Mouse (Mus musculus): Measurements from ENCODE around the gene Ppp2r2c. TPM values are rescaled to one million over a fixed set of nuclear protein-coding genes. Genes with fewer than 3 reads are reported as not detected.
"Not testable (repeated sequence)": the region's sequence is repeated elsewhere in the genome, so short reads cannot be mapped to it uniquely, and the experiment has no call there.

The Ppp2r2c gene
- polyA plus RNA-seq, 1 experiment from 2014 or later = 3.2 TPM

DNA sequence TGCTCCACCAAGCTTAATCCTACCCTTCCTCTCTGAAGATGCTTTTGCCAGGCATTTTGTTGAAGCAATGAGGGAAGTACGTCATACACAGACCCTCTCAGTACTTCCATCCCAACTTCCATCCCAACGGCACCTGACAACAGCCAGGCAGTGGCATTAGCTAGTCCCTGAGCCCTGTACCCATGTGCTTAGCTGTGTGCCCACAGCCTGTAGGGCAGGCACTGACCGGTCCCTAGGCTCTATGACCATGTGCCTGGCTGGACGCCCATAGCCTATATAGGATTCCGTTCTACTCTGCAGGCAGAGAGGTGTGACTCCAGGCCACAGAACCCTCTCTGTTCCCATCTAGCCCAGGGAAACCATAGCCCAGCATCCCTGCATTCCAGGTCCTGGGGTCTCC lies 69.7 kb downstream of the Ppp2r2c start:
- Histone ChIP-seq H3K36me3 (no peaks in the 10 kb centered on the region), H3K27ac (replicated peaks) (no peak overlapping the region), H3K27me3 (no peaks in the 10 kb centered on the region), H3K9me3 (no peaks in the 10 kb centered on the region), H3K4me3 (no peak overlapping the region), H3K9ac (replicated peaks) (no peak overlapping the region), H3K4me1 (peaks cover 13% of the 10 kb centered on the region), H3K4me2 (replicated peaks) (no peak overlapping the region)
- WGBS = 94% methylated on average over 5 of the region's 5 CpGs
- ATAC-seq (ENCODE audit: low FRiP score, low read depth) = no peak

DNA sequence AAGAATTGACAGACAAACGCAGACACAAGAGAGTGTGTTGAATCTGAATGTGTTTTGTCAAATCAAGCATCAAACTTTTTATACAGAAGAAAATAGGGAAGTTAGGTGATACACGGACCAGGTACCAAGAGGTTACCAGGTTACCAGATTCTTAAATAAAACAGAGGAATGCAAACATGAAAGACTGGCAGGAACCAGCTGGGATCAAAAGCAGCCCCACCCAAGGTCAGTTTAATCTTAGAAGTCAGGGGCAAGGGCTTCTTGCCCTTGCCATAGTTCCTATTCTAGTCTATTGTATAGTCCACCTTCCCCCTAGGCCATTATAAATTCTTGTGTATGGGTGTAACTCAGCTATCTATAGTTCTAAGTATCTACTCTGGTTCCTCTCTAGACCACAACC lies 70.7 kb downstream of the Ppp2r2c start:
- H3K9ac ChIP-seq (replicated peaks); H3K27ac ChIP-seq (replicated peaks); ATAC-seq (ENCODE audit: low FRiP score, low read depth); H3K4me3 ChIP-seq; H3K27me3 ChIP-seq; H3K36me3 ChIP-seq; H3K4me2 ChIP-seq (replicated peaks); H3K9me3 ChIP-seq: not testable (repeated sequence)
- WGBS = 70% methylated on average over 2 of the region's 2 CpGs
- H3K4me1 ChIP-seq = peaks cover 13% of the 10 kb centered on the region

DNA sequence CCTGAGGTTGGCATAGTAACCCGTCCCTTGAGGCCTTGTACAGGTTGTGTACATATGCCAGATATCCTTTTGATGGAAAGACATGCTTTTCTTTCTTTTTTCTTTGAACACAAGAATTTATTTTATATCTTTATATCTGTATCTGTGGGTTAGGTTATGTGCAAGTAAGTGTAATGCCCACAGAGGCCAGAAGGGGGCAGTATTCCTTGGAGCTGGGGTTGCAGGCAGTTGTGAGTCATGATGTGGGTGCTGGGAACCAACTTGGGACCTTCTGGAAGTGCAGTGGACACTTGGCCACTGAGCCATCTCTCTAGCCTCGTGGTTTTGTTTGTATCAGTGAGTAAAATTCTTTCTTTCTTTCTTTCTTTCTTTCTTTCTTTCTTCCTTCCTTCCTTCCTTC lies 74.1 kb downstream of the Ppp2r2c start:
- H3K9ac ChIP-seq (replicated peaks) = no peak overlapping the region
- H3K4me1 ChIP-seq = peaks cover 12% of the 10 kb centered on the region
- H3K36me3 ChIP-seq = no peaks in the 10 kb centered on the region
- H3K27me3 ChIP-seq = no peaks in the 10 kb centered on the region
- no peak overlapping the region for H3K27ac ChIP-seq (replicated peaks)
- no peak for ATAC-seq (ENCODE audit: low FRiP score, low read depth)
- no peaks in the 10 kb centered on the region for H3K9me3 ChIP-seq
- no peak overlapping the region for H3K4me3 ChIP-seq
- WGBS = 89% methylated on average over 2 of the region's 2 CpGs
- H3K4me2 ChIP-seq (replicated peaks) = no peak overlapping the region

DNA sequence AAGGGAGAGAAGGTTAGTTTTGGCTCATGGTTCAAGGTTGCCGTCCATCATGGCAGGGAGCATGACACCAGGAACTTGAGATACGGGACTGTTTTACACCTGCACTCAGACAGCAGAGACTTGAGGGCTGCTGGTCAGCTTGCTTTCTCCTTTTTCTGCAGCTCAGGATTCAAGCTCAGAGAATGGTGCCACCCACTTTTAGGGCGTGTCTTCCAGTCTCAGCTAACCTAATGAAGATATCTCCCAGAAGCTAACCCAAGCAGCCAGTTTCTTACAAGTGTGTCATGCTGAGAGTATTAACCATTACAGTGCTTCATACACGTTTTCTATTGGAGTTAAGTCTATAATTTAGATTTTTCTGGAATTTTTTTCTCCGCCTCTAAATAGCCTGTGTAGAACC lies 76.2 kb downstream of the Ppp2r2c start:
- WGBS = 72% methylated on average over 5 of the region's 5 CpGs
- Histone ChIP-seq H3K36me3 (no peaks in the 10 kb centered on the region), H3K27ac (replicated peaks) (no peak overlapping the region), H3K4me3 (no peak overlapping the region), H3K27me3 (no peaks in the 10 kb centered on the region), H3K9me3 (no peaks in the 10 kb centered on the region), H3K9ac (replicated peaks) (no peak overlapping the region), H3K4me1 (peaks cover 12% of the 10 kb centered on the region), H3K4me2 (replicated peaks) (no peak overlapping the region)
- no peak for ATAC-seq (ENCODE audit: low FRiP score, low read depth)

DNA sequence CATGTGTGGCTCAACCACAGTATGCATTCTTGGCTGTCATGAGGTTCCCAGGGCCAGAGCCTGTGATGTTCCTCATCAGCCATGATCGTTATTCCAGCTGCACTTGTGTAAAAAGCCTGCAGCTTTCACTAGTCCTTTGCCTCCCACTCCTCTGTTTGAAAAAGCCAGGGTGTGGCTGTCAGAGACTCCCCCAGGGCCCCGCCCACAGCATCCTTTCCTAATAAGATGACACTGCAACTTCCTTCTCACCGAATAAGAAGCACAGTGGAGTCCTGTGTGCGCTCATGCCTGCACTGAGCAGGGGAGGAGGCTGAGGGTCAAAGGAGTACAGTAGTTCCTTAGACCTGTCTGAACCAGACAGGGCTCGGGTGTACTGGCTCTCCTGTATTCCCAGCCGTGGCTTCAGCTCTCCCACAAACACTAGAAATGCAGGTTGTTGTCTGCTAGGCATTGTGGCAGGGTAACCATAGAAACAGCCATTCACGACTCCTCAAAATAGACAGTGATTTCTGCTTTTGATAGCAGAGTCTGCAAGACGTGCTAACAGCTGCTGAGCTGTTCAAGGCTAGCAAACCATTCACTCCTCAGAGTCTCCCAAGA lies 76.9 kb downstream of the Ppp2r2c start:
- 41% methylated on average over 8 of the region's 8 CpGs for WGBS
- H3K27me3 ChIP-seq = no peaks in the 10 kb centered on the region

DNA sequence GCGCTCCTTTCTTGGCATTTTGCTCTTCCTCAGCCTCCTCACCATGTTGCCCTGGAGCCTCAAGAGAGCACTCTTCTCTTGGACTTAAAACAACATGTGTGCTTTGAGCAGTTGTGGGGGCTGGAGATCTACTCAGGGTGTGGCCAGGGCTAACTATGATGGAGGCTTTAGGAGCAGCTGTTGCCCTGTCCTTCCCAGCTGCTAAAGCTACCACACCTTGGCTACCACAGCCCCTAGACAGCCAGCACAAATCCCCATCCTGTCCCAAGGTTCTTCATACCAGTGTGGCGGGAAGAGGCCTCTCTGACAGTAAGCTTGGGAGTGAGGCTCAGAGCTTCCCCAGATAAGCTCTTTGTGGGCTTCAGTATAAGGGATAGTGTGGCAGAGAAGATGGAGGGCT lies 77.4 kb downstream of the Ppp2r2c start:
- Histone ChIP-seq H3K4me3 (no peak overlapping the region), H3K27me3 (no peaks in the 10 kb centered on the region), H3K27ac (replicated peaks) (no peak overlapping the region), H3K4me1 (peaks cover 12% of the 10 kb centered on the region), H3K9me3 (no peaks in the 10 kb centered on the region), H3K36me3 (no peaks in the 10 kb centered on the region), H3K4me2 (replicated peaks) (no peak overlapping the region), H3K9ac (replicated peaks) (no peak overlapping the region)
- WGBS = 75% methylated on average over 2 of the region's 2 CpGs
- no peak for ATAC-seq (ENCODE audit: low FRiP score, low read depth)

More for the DNA sequence above, 76.9 kb downstream of the Ppp2r2c start:
- Histone ChIP-seq H3K27ac (replicated peaks) (0 out of 2 replicates have a peak overlapping the region, but pooled peaks have one; percentile 7), H3K4me3 (no peak overlapping the region), H3K36me3 (no peaks in the 10 kb centered on the region), H3K4me2 (replicated peaks) (no peak overlapping the region), H3K9me3 (no peaks in the 10 kb centered on the region), H3K4me1 (peaks cover 12% of the 10 kb centered on the region), H3K9ac (replicated peaks) (no peak overlapping the region)
- no peak for ATAC-seq (ENCODE audit: low FRiP score, low read depth)

DNA sequence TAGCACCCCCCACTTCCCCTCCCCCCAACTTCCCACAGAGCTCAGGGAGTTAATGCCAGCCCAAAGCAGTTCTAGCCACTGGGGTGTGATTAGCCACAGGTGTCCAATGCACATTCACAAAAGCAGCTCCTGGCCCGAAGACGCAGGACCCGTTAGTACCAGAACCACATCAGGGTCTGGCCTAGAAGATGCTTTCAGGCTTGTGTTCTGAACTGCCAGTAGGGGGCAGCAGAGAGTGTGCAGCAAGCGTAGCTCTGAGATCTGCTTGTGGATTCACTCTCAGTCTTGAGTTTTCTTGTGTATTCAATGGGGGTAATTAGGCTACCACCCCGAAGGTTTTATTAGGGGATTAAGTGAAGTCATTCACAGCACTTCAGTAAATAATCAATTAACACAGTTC lies 78.1 kb downstream of the Ppp2r2c start:
- Histone ChIP-seq H3K9ac (replicated peaks) (no peak overlapping the region), H3K36me3 (no peaks in the 10 kb centered on the region), H3K27me3 (no peaks in the 10 kb centered on the region), H3K4me1 (peaks cover 12% of the 10 kb centered on the region), H3K27ac (replicated peaks) (no peak overlapping the region), H3K4me2 (replicated peaks) (no peak overlapping the region), H3K4me3 (no peak overlapping the region), H3K9me3 (no peaks in the 10 kb centered on the region)
- 8% methylated on average over 5 of the region's 5 CpGs for WGBS
- ATAC-seq (ENCODE audit: low FRiP score, low read depth) = peak; percentile 41; the same call in 1 of the 2 replicates

DNA sequence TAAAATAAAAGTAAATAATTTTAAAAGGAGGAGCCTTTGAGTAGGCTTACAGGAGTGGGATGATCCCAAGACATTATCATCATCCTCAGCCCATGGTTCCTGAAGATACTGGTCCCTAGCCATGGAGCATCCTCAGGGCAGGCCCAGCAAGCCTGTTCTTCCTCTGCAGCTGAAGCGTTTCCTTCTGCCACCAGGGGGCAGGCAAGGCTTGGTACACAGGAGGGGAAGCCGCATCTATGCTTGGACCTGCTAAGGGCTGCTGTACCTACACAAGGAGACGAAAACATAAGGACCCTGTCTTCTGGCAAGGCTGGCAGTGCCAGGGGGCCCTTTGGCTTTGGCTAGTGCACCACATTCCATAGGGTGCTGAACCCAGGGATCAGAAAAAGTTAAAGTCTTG lies 80.5 kb downstream of the Ppp2r2c start:
- no peaks in the 10 kb centered on the region for H3K27me3 ChIP-seq
- 0 out of 2 replicates have a peak, but pooled peaks have one; percentile 46 for ATAC-seq (ENCODE audit: low FRiP score, low read depth)

DNA sequence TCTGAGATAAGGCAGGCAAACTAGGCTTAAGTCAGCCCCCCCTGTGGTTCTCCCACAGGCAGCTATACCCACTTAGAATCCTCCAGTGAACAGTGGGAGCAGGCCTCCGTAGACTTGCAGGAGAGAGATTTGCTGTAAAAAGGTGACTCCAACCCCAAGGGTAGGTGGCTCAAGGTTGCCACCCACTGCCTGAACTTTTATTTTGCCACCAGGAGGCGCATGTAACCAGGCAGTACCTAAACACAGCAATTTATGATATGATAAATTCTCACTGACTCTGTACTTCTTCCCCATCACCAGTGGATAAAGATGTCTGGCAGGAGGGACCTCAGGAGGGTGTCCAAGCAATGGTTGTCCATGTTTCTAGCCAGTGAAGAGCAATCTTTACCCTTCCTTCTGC lies 82.6 kb downstream of the Ppp2r2c start:
- Histone ChIP-seq H3K4me2 (replicated peaks) (no peak overlapping the region), H3K9me3 (no peaks in the 10 kb centered on the region), H3K4me1 (peaks cover under 1% of the 10 kb centered on the region), H3K9ac (replicated peaks) (no peak overlapping the region), H3K27ac (replicated peaks) (no peak overlapping the region), H3K4me3 (no peak overlapping the region), H3K36me3 (no peaks in the 10 kb centered on the region), H3K27me3 (no peaks in the 10 kb centered on the region)
- 55% methylated on average over 2 of the region's 2 CpGs for WGBS
- no peak for ATAC-seq (ENCODE audit: low FRiP score, low read depth)

More for the DNA sequence above, 80.5 kb downstream of the Ppp2r2c start:
- no peaks in the 10 kb centered on the region for H3K36me3 ChIP-seq
- H3K27ac ChIP-seq (replicated peaks) = no peak overlapping the region
- no peak overlapping the region for H3K4me2 ChIP-seq (replicated peaks)
- WGBS = 24% methylated on average over 3 of the region's 3 CpGs
- no peak overlapping the region for H3K4me3 ChIP-seq
- H3K9ac ChIP-seq (replicated peaks) = no peak overlapping the region
- peaks cover 12% of the 10 kb centered on the region for H3K4me1 ChIP-seq
- no peaks in the 10 kb centered on the region for H3K9me3 ChIP-seq

DNA sequence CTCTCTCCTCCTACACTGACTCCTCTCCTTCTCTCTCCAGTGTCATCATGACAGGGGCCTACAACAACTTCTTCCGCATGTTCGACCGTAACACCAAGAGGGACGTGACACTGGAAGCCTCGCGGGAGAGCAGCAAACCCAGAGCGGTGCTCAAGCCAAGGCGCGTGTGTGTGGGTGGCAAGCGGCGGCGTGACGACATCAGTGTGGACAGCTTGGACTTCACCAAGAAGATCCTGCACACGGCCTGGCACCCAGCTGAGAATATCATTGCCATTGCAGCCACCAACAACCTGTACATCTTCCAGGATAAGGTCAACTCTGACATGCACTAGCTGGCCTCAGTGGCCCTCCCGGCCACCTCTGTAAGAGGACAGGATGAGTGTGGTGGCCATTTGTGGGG lies 84.0 kb downstream of the Ppp2r2c start:
- H3K4me2 ChIP-seq (replicated peaks) = no peak overlapping the region
- no peak for ATAC-seq (ENCODE audit: low FRiP score, low read depth)
- H3K27me3 ChIP-seq = no peaks in the 10 kb centered on the region
- no peaks in the 10 kb centered on the region for H3K9me3 ChIP-seq
- H3K36me3 ChIP-seq = no peaks in the 10 kb centered on the region
- H3K4me3 ChIP-seq = no peak overlapping the region
- 91% methylated on average over 15 of the region's 15 CpGs for WGBS
- no peaks in the 10 kb centered on the region for H3K4me1 ChIP-seq
- no peak overlapping the region for H3K9ac ChIP-seq (replicated peaks)
- no peak overlapping the region for H3K27ac ChIP-seq (replicated peaks)

DNA sequence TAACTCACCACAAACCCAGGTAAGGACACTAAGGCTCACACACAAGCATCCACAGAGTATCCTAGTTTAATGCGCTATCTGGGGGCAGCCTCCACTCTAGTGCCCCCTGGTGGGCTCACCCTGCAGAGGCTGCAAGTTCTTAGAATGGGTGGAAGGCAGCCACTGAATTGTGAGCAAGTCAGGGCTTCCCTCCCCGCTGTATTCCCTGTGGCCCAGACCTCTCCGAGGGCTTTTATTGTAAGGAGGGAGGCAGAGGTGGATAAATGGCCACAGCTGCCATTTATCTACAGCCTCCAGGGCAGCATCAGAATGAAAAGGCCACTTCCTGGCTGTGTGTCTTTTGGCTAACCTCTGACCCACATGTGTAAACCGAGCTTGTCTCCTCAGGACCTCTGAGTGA lies 87.1 kb downstream of the Ppp2r2c start:
- Histone ChIP-seq H3K27me3 (peaks cover 3% of the 10 kb centered on the region), H3K27ac (replicated peaks) (no peak overlapping the region), H3K4me2 (replicated peaks) (no peak overlapping the region), H3K9me3 (no peaks in the 10 kb centered on the region), H3K4me3 (no peak overlapping the region), H3K36me3 (no peaks in the 10 kb centered on the region), H3K9ac (replicated peaks) (no peak overlapping the region), H3K4me1 (peaks cover 5% of the 10 kb centered on the region)
- ATAC-seq (ENCODE audit: low FRiP score, low read depth) = no peak
- WGBS = 29% methylated on average over 4 of the region's 4 CpGs

DNA sequence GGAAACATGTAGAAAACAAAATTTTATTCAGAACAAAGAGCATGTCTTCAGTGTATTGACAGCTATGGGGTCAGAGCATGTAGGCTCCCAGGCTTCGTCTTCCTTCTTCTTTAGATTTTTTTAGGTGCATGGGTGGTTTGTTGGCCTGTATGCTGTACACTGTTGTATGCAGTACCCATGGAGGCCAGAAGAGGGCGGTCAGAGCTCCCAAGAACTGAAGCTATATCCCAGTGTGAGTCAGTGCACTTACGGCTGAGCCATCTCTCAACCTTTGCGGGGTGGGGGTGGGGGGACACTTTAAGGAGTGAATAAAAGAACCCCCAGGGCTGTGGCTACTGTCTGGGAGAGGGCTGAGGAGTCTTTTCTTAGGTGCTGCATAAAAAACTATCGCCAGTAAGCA lies 90.5 kb downstream of the Ppp2r2c start:
- H3K9me3 ChIP-seq = no peaks in the 10 kb centered on the region
- H3K4me2 ChIP-seq (replicated peaks) = no peak overlapping the region
- 31% methylated on average over 5 of the region's 5 CpGs for WGBS
- H3K9ac ChIP-seq (replicated peaks) = no peak overlapping the region
- H3K27me3 ChIP-seq = peaks cover 3% of the 10 kb centered on the region
- ATAC-seq (ENCODE audit: low FRiP score, low read depth) = 0 out of 2 replicates have a peak, but pooled peaks have one; percentile 10
- H3K27ac ChIP-seq (replicated peaks) = no peak overlapping the region
- H3K36me3 ChIP-seq = no peaks in the 10 kb centered on the region
- peaks cover 13% of the 10 kb centered on the region for H3K4me1 ChIP-seq
- H3K4me3 ChIP-seq = no peak overlapping the region

DNA sequence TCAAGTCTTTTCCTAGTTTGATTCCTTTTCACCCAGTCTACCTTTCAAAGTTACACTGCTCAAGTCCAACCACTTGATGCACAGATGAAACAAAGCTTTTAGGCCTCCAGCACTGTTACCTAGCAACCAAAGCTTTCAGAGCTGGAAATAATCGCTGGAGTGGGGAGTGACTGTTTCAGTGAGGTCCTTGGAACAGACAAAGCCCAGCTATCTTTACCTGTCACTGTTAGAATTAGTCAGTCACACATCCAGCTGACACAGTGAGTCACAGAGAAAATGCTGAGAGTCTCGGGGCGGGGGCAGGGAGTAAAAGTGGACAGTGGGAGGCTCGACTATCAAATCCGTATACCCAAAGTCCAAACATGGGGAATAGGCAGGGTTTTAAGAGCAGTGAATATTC lies 92.2 kb downstream of the Ppp2r2c start:
- Histone ChIP-seq H3K4me2 (replicated peaks) (peak overlapping the region; percentile 8; the same call in 1 of the 2 replicates), H3K4me1 (peaks cover 13% of the 10 kb centered on the region), H3K9me3 (no peaks in the 10 kb centered on the region), H3K4me3 (no peak overlapping the region), H3K27ac (replicated peaks) (no peak overlapping the region), H3K36me3 (peaks cover 4% of the 10 kb centered on the region; the same call in 1 of the 2 replicates), H3K27me3 (peaks cover 3% of the 10 kb centered on the region), H3K9ac (replicated peaks) (no peak overlapping the region)
- whole genome bisulfite sequencing = 23% methylated on average over 5 of the region's 5 CpGs
- peak; percentile 62; the same call in 1 of the 2 replicates for ATAC-seq (ENCODE audit: low FRiP score, low read depth)

All from midbrain, embryonic 12.5 days (tissue).